Mouse (Mus musculus) C2C12 (cell line): Measurements from ENCODE around the gene Ntn5. TPM values are rescaled to one million over a fixed set of nuclear protein-coding genes. Genes with fewer than 3 reads are reported as not detected.
A peak's percentile ranks its signal among the peaks of the same experiment; 100 is the strongest.

Source experiments
- H3K27me3 ChIP-seq: one replicate; pipeline ENCODE4 v1.6.1; 2011; ENCODE audit not compliant: control insufficient read depth, insufficient read depth, insufficient read length
- H3K36me3 ChIP-seq: one replicate; pipeline ENCODE4 v1.6.1; 2011; ENCODE audit not compliant: control insufficient read depth, insufficient read depth
- H3K4me3 ChIP-seq: one replicate; pipeline ENCODE4 v1.5.1; 2011; ENCODE audit warnings: mild to moderate bottlenecking, control low read depth; ENCODE audit not compliant: poor library complexity, insufficient read depth, severe bottlenecking
- H3K79me2 ChIP-seq: one replicate; pipeline ENCODE4 v1.6.1; 2011; ENCODE audit not compliant: control insufficient read depth, insufficient read depth
- H3K79me3 ChIP-seq: one replicate; pipeline ENCODE4 v1.6.1; 2011; ENCODE audit warnings: low read depth, control low read depth
- H3ac ChIP-seq: one replicate; pipeline ENCODE3; 2011; ENCODE audit warnings: low read depth; ENCODE audit not compliant: control insufficient read depth, insufficient read length
- CEBPB ChIP-seq: IDR thresholded peaks from one replicate; pipeline ENCODE4 v1.6.1; 2011; ENCODE audit warnings: low read depth, mild to moderate bottlenecking, control low read depth, moderate library complexity
- CTCF ChIP-seq: IDR thresholded peaks from one replicate; pipeline ENCODE4 v1.5.1; 2011; ENCODE audit not compliant: control insufficient read depth, insufficient read depth, insufficient read length
- FOSL1 ChIP-seq: IDR thresholded peaks from one replicate; pipeline ENCODE4 v1.8.0; 2011; ENCODE audit warnings: mild to moderate bottlenecking, low read length; ENCODE audit not compliant: poor library complexity, insufficient read depth, severe bottlenecking
- MAX ChIP-seq: IDR thresholded peaks from one replicate; pipeline ENCODE4 v1.6.1; 2011; ENCODE audit warnings: mild to moderate bottlenecking, control low read depth
- MYOD1 ChIP-seq: IDR thresholded peaks from one replicate; pipeline ENCODE4 v1.6.1; 2011; ENCODE audit warnings: low read depth; ENCODE audit not compliant: control insufficient read depth, insufficient read length
- MYOG ChIP-seq: IDR thresholded peaks from one replicate; pipeline ENCODE4 v1.6.1; 2011; ENCODE audit not compliant: control insufficient read depth, insufficient read length; ENCODE audit errors: extremely low read depth
- USF1 ChIP-seq: IDR thresholded peaks from one replicate; pipeline ENCODE4 v1.6.1; 2011; ENCODE audit warnings: low read depth, mild to moderate bottlenecking, control low read depth, moderate library complexity
- polyA plus RNA-seq: library from polyadenylated mRNA; unstranded; fragments of >200 nt; fragmentation: generic; extraction: Trizol; gene quantifications from one replicate; pipeline ENCODE4 v1.2.1, GENCODE M21; 2012; ENCODE audit warnings: missing spikeins

The Ntn5 gene
- polyA plus RNA-seq, 1 experiment = 0.04 TPM

DNA sequence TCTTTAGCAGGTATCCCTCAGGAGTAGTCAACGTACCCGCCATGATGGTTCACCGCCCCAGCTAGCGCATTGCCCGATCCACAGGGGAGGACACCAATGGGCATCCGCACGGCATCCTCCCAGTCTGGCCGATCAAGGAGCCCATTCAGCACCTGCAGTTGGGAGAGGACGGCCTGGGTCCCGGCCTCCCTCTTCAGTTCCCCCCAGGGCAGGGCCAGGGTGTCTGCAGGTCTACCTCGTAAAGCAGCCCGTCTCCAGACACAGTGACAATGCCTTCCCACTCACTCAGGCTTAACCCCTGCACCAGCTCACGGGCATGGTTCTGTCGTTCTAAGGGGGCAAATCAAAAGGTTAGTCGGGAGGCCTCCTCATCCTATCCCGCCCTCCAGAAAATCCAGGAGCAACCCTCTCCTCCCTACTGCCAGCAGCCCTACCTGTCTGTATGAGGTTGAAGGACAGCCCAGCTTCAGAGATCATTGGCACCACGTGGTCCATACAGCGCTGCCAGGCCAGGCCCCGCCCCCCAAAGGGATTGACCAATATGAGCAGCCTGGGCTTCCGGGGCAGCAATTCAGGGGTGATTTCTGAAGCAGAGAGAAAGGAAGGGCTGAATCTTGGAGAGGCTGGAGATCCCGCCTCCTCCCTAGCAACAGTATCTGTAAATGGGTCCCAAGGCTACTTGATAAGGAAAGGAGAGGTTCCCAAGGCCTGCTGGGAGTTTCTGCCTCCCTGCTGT lies 28.4 kb downstream of the Ntn5 start:
- Histone ChIP-seq H3K79me2 (peaks cover 33% of the 10 kb centered on the region), H3K36me3 (no peaks in the 10 kb centered on the region), H3K27me3 (no peaks in the 10 kb centered on the region), H3K4me3 (no peak overlapping the region), H3ac (no peak overlapping the region), H3K79me3 (peaks cover 19% of the 10 kb centered on the region)
- TF ChIP-seq USF1 = no peak
- no peak for TF ChIP-seq MAX

GRCm38 (mm10) chr7:45713396-45713795 lies 29.6 kb downstream of the Ntn5 start:
- no peak overlapping the region for H3K4me3 ChIP-seq
- H3K36me3 ChIP-seq = peaks cover under 1% of the 10 kb centered on the region
- H3K79me3 ChIP-seq = peaks cover 29% of the 10 kb centered on the region
- TF ChIP-seq MAX (no peak), CTCF (no peak), FOSL1 (no peak), MYOG (no peak), USF1 (no peak), MYOD1 (no peak), CEBPB (no peak)
- peaks cover 45% of the 10 kb centered on the region for H3K79me2 ChIP-seq
- H3K27me3 ChIP-seq = no peaks in the 10 kb centered on the region
- no peak overlapping the region for H3ac ChIP-seq

- Histone ChIP-seq H3ac (no peak overlapping the region), H3K36me3 (peaks cover 7% of the 10 kb centered on the region), H3K4me3 (no peak overlapping the region), H3K79me3 (peaks cover 35% of the 10 kb centered on the region), H3K27me3 (no peaks in the 10 kb centered on the region), H3K79me2 (peaks cover 51% of the 10 kb centered on the region)
- TF ChIP-seq MYOD1 = no peak
- no peak for TF ChIP-seq CTCF
- no peak for TF ChIP-seq FOSL1
- TF ChIP-seq MAX = no peak
- TF ChIP-seq CEBPB = no peak
- no peak for TF ChIP-seq USF1
- TF ChIP-seq MYOG = no peak
Measured at GRCm38 (mm10) chr7:45713881-45714520, 30.2 kb downstream of the Ntn5 start.

DNA sequence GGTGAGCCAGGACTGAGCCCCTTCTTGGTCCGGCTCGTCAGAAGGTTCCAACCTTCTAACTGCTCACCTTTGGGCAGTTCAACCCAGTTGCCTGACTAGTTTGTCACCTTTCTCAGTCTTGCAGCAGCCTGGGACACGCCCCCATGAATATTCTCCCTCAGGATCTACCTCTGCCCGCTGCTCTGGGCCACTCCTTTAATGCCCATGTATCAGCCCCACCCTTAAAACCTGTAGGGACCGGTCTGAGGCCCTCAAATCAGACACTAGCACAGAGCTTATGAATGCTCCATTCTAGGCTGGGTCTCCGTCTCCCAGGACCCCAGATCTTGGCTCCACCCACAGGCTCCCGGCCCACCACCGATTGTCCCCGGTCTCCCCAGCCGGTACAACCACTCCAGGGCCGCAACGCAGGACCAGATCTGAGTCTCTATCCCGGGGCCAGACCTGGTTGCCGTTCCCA lies 30.8 kb downstream of the Ntn5 start:
- TF ChIP-seq MYOG = no peak
- no peak for TF ChIP-seq CEBPB
- TF ChIP-seq MAX = no peak
- TF ChIP-seq USF1 = no peak
- no peak for TF ChIP-seq MYOD1
- no peak for TF ChIP-seq CTCF
- no peak for TF ChIP-seq FOSL1

GRCm38 (mm10) chr7:45715090-45715708 lies 31.4 kb downstream of the Ntn5 start, which contains the start of gene Rpl18:
Rpl18 (plus strand) TSS chr7:45715457.
- H3K79me3 ChIP-seq = peaks cover 45% of the 10 kb centered on the region
- peaks cover 63% of the 10 kb centered on the region for H3K79me2 ChIP-seq
- no peaks in the 10 kb centered on the region for H3K27me3 ChIP-seq
- H3ac ChIP-seq = peak within 1 kb of the TSS; percentile 71
- peaks cover 19% of the 10 kb centered on the region for H3K36me3 ChIP-seq
- H3K4me3 ChIP-seq = peak within 1 kb of the TSS; percentile 38
- TF ChIP-seq CEBPB = no peak
- TF ChIP-seq CTCF = no peak
- TF ChIP-seq FOSL1 = no peak
- TF ChIP-seq MYOD1 = no peak
- TF ChIP-seq MYOG = no peak
- no peak for TF ChIP-seq USF1
- TF ChIP-seq MAX = no peak

More for the DNA sequence above, 30.8 kb downstream of the Ntn5 start:
- peak overlapping the region; percentile 71 for H3ac ChIP-seq
- H3K27me3 ChIP-seq = no peaks in the 10 kb centered on the region
- H3K36me3 ChIP-seq = peaks cover 13% of the 10 kb centered on the region
- peak overlapping the region; percentile 38 for H3K4me3 ChIP-seq
- H3K79me3 ChIP-seq = peaks cover 41% of the 10 kb centered on the region
- peaks cover 58% of the 10 kb centered on the region for H3K79me2 ChIP-seq
